7 mouse cellular contexts compared by ENCODE assay signal in the genomic region with DNA sequence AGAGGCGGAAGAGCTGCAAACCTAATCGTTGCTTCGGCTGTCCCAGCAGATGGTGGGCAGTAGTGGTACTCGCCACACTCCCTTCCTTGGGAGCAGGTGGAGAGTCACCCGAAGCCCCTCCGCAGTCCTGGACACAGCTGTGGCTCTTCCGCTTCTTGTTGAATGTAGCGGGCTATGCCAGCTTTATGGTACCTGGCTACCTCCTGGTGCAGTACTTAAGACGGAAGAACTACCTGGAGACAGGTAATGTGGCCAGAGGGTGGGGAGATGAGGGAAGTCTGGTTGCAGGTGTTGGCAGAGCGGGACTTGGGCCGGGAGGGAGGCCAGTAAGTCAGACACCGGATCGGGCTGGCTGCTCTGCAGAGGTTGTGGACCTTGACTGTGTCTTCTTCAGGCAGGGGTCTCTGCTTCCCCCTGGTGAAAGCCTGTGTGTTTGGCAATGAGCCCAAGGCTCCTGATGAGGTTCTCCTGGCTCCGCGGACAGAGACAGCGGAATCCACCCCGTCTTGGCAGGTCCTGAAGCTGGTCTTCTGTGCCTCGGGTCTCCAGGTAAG. TPM values are rescaled to one million over a fixed set of nuclear protein-coding genes. Genes with fewer than 3 reads are reported as not detected.
DNase-seq lines count a peak whose midpoint lies in the region; ATAC-seq and TF ChIP-seq lines count a peak whose summit lies in the region.

No protein-coding gene starts in this region.

- peak overlapping the region; percentile 82 for H3K4me3 ChIP-seq in lung, postnatal 0 days (ENCODE audit: low read depth, low read length)
- peak overlapping the region; percentile 90 for H3K4me3 ChIP-seq in embryonic facial prominence, embryonic 15.5 days (replicated peaks)
- H3K4me3 ChIP-seq in intestine, embryonic 15.5 days (replicated peaks) = peak overlapping the region; percentile 94
- peak overlapping the region; percentile 81 for H3K4me3 ChIP-seq in neural tube, embryonic 13.5 days

- no peak for DNase-seq in lung, postnatal 0 days (ENCODE audit: low spot score)
- DNase-seq in lung, adult 18-20 months = no peak
- no peak for DNase-seq in left cerebral cortex, postnatal 36 days (ENCODE audit: low spot score in 2 of 2)
- no peak for DNase-seq in adrenal gland, postnatal 4 days (ENCODE audit: low spot score in 2 of 2)

- peaks cover 27% of the 10 kb centered on the region for H3K36me3 ChIP-seq in lung, postnatal 0 days (ENCODE audit: insufficient read depth, low read length)
- peaks cover 45% of the 10 kb centered on the region for H3K36me3 ChIP-seq in embryonic facial prominence, embryonic 15.5 days
- H3K36me3 ChIP-seq in intestine, embryonic 15.5 days = peaks cover 31% of the 10 kb centered on the region
- H3K36me3 ChIP-seq in neural tube, embryonic 13.5 days = peaks cover 46% of the 10 kb centered on the region

- H3K27me3 ChIP-seq in lung, postnatal 0 days (replicated peaks; ENCODE audit: insufficient read depth, low read length) = no peaks in the 10 kb centered on the region
- no peaks in the 10 kb centered on the region for H3K27me3 ChIP-seq in embryonic facial prominence, embryonic 15.5 days
- H3K27me3 ChIP-seq in intestine, embryonic 15.5 days (replicated peaks) = no peaks in the 10 kb centered on the region
- no peaks in the 10 kb centered on the region for H3K27me3 ChIP-seq in neural tube, embryonic 13.5 days

- no peak for TF ChIP-seq CTCF in lung, postnatal 0 days (IDR thresholded peaks at IDR 0.05)

- no peaks in the 10 kb centered on the region for H3K9me3 ChIP-seq in lung, postnatal 0 days (ENCODE audit: low read length)
- H3K9me3 ChIP-seq in embryonic facial prominence, embryonic 15.5 days (replicated peaks) = no peaks in the 10 kb centered on the region
- no peaks in the 10 kb centered on the region for H3K9me3 ChIP-seq in intestine, embryonic 15.5 days
- no peaks in the 10 kb centered on the region for H3K9me3 ChIP-seq in neural tube, embryonic 13.5 days

- no peak overlapping the region for H3K27ac ChIP-seq in lung, postnatal 0 days (ENCODE audit: low read length)
- H3K27ac ChIP-seq in embryonic facial prominence, embryonic 15.5 days (replicated peaks) = peak overlapping the region; percentile 87
- peak overlapping the region; percentile 82 for H3K27ac ChIP-seq in intestine, embryonic 15.5 days
- peak overlapping the region; percentile 90 for H3K27ac ChIP-seq in neural tube, embryonic 13.5 days (replicated peaks)

- ATAC-seq in lung, postnatal 0 days = no peak
- no peak for ATAC-seq in embryonic facial prominence, embryonic 15.5 days (ENCODE audit: insufficient number of reproducible peaks, low FRiP score, low TSS enrichment, low read depth)
- ATAC-seq in intestine, embryonic 15.5 days = no peak; the same call in 1 of the 2 replicates
- ATAC-seq in neural tube, embryonic 13.5 days (ENCODE audit: low read depth) = peak; percentile 1; the same call in 1 of the 2 replicates

- H3K4me1 ChIP-seq in lung, postnatal 0 days (ENCODE audit: insufficient read depth, low read depth, low read length) = peaks cover 8% of the 10 kb centered on the region; the same call in 1 of the 2 replicates
- peaks cover 44% of the 10 kb centered on the region for H3K4me1 ChIP-seq in embryonic facial prominence, embryonic 15.5 days
- H3K4me1 ChIP-seq in intestine, embryonic 15.5 days (replicated peaks) = peaks cover 27% of the 10 kb centered on the region
- peaks cover 51% of the 10 kb centered on the region for H3K4me1 ChIP-seq in neural tube, embryonic 13.5 days (replicated peaks)

- H3K4me2 ChIP-seq in lung, postnatal 0 days (replicated peaks; ENCODE audit: low read depth, low read length) = peak overlapping the region; percentile 99
- peak overlapping the region; percentile 94 for H3K4me2 ChIP-seq in embryonic facial prominence, embryonic 15.5 days (replicated peaks)
- H3K4me2 ChIP-seq in intestine, embryonic 15.5 days (replicated peaks) = peak overlapping the region; percentile 92
- H3K4me2 ChIP-seq in neural tube, embryonic 13.5 days = peak overlapping the region; percentile 96

- intact Hi-C loops in left cerebral cortex, postnatal 36 days (cut with DNase I) = no loop called here

- H3K9ac ChIP-seq in lung, postnatal 0 days (replicated peaks; ENCODE audit: low read depth) = peak overlapping the region; percentile 86
- H3K9ac ChIP-seq in embryonic facial prominence, embryonic 15.5 days = peak overlapping the region; percentile 96
- H3K9ac ChIP-seq in intestine, embryonic 15.5 days = peak overlapping the region; percentile 95
- peak overlapping the region; percentile 92 for H3K9ac ChIP-seq in neural tube, embryonic 13.5 days

- 8% methylated on average over 18 of the region's 18 CpGs for WGBS in lung, postnatal 0 days
- WGBS in embryonic facial prominence, embryonic 15.5 days = 7% methylated on average over 18 of the region's 18 CpGs
- 5% methylated on average over 18 of the region's 18 CpGs for WGBS in intestine, embryonic 15.5 days
- WGBS in neural tube, embryonic 13.5 days = 9% methylated on average over 18 of the region's 18 CpGs

- TF ChIP-seq EP300 in lung, postnatal 0 days (IDR thresholded peaks at IDR 0.05) = no peak

RNA-seq across cellular contexts. Expression of gene Slc35b2, which starts 0.9 kb away (rescaled TPM):
- polyA plus RNA-seq in lung, postnatal 0 days (2015; fragmentation: Nextera tagmentation; extraction: Ambion mirVana) = 84.8 and 85.1 TPM in 2 replicates
- polyA plus RNA-seq in embryonic facial prominence, embryonic 15.5 days (2015; fragmentation: Nextera tagmentation; extraction: Ambion mirVana) = 133 and 139 TPM in 2 replicates
- 124 and 128 TPM in 2 replicates for polyA plus RNA-seq in intestine, embryonic 15.5 days (2015; fragmentation: Nextera tagmentation; extraction: Ambion mirVana)
- 75.0 and 84.2 TPM in 2 replicates for polyA plus RNA-seq in neural tube, embryonic 13.5 days (2015; fragmentation: Nextera tagmentation; extraction: Ambion mirVana)
- total RNA-seq in left cerebral cortex, postnatal 36 days (2021) = 10 to 100 TPM; 24.7 to 33.0 TPM
- total RNA-seq in adrenal gland, postnatal 4 days (2021) = 10 to 100 TPM; 69.2 to 71.8 TPM

RNA-seq across cellular contexts. Expression of gene Hsp90ab1, which starts 8.5 kb away (rescaled TPM):
- polyA plus RNA-seq in lung, postnatal 0 days (2015; fragmentation: Nextera tagmentation; extraction: Ambion mirVana) = 607 and 696 TPM in 2 replicates
- polyA plus RNA-seq in embryonic facial prominence, embryonic 15.5 days (2015; fragmentation: Nextera tagmentation; extraction: Ambion mirVana) = 1,563 and 1,577 TPM in 2 replicates
- 1,578 and 1,609 TPM in 2 replicates for polyA plus RNA-seq in intestine, embryonic 15.5 days (2015; fragmentation: Nextera tagmentation; extraction: Ambion mirVana)
- 1,589 and 1,622 TPM in 2 replicates for polyA plus RNA-seq in neural tube, embryonic 13.5 days (2015; fragmentation: Nextera tagmentation; extraction: Ambion mirVana)
- 1,000 to 10,000 TPM; 1,413 to 1,526 TPM for total RNA-seq in left cerebral cortex, postnatal 36 days (2021)
- total RNA-seq in adrenal gland, postnatal 4 days (2021) = 1,000 to 10,000 TPM; 1,575 to 1,663 TPM

RNA-seq across cellular contexts. Expression of gene Nfkbie, which starts 9.1 kb away (rescaled TPM):
- polyA plus RNA-seq in lung, postnatal 0 days (2015; fragmentation: Nextera tagmentation; extraction: Ambion mirVana) = 2.4 and 5.0 TPM in 2 replicates
- polyA plus RNA-seq in embryonic facial prominence, embryonic 15.5 days (2015; fragmentation: Nextera tagmentation; extraction: Ambion mirVana) = 5.5 and 6.3 TPM in 2 replicates
- polyA plus RNA-seq in intestine, embryonic 15.5 days (2015; fragmentation: Nextera tagmentation; extraction: Ambion mirVana) = 4.8 and 4.9 TPM in 2 replicates
- 5.3 and 5.6 TPM in 2 replicates for polyA plus RNA-seq in neural tube, embryonic 13.5 days (2015; fragmentation: Nextera tagmentation; extraction: Ambion mirVana)
- total RNA-seq in left cerebral cortex, postnatal 36 days (2021) = 1 to 10 TPM; 1.7 to 2.7 TPM
- 1 to 10 TPM; 3.0 to 4.5 TPM for total RNA-seq in adrenal gland, postnatal 4 days (2021)

RNA-seq across cellular contexts. Expression of gene Tmem151b, which starts 15.1 kb away (rescaled TPM):
- polyA plus RNA-seq in lung, postnatal 0 days (2015; fragmentation: Nextera tagmentation; extraction: Ambion mirVana) = 0.07 and 0.12 TPM in 2 replicates
- 3.9 and 4.7 TPM in 2 replicates for polyA plus RNA-seq in embryonic facial prominence, embryonic 15.5 days (2015; fragmentation: Nextera tagmentation; extraction: Ambion mirVana)
- 2.5 and 2.7 TPM in 2 replicates for polyA plus RNA-seq in intestine, embryonic 15.5 days (2015; fragmentation: Nextera tagmentation; extraction: Ambion mirVana)
- polyA plus RNA-seq in neural tube, embryonic 13.5 days (2015; fragmentation: Nextera tagmentation; extraction: Ambion mirVana) = 19.4 and 22.6 TPM in 2 replicates
- total RNA-seq in left cerebral cortex, postnatal 36 days (2021) = 100 to 1,000 TPM; 120 to 121 TPM
- total RNA-seq in adrenal gland, postnatal 4 days (2021) = 1 to 10 TPM; 1.7 to 3.7 TPM

RNA-seq across cellular contexts. Expression of gene Slc29a1, which starts 34.8 kb away (rescaled TPM):
- 99.8 and 120 TPM in 2 replicates for polyA plus RNA-seq in lung, postnatal 0 days (2015; fragmentation: Nextera tagmentation; extraction: Ambion mirVana)
- polyA plus RNA-seq in embryonic facial prominence, embryonic 15.5 days (2015; fragmentation: Nextera tagmentation; extraction: Ambion mirVana) = 92.7 and 99.7 TPM in 2 replicates
- polyA plus RNA-seq in intestine, embryonic 15.5 days (2015; fragmentation: Nextera tagmentation; extraction: Ambion mirVana) = 80.0 and 85.4 TPM in 2 replicates
- polyA plus RNA-seq in neural tube, embryonic 13.5 days (2015; fragmentation: Nextera tagmentation; extraction: Ambion mirVana) = 40.1 and 41.6 TPM in 2 replicates
- total RNA-seq in left cerebral cortex, postnatal 36 days (2021) = 10 to 100 TPM; 17.1 to 23.2 TPM
- 100 to 1,000 TPM; 138 to 145 TPM for total RNA-seq in adrenal gland, postnatal 4 days (2021)
